Mouse (Mus musculus): ENCODE results near the gene Zfp60.

Zfp60 gene

DNA sequence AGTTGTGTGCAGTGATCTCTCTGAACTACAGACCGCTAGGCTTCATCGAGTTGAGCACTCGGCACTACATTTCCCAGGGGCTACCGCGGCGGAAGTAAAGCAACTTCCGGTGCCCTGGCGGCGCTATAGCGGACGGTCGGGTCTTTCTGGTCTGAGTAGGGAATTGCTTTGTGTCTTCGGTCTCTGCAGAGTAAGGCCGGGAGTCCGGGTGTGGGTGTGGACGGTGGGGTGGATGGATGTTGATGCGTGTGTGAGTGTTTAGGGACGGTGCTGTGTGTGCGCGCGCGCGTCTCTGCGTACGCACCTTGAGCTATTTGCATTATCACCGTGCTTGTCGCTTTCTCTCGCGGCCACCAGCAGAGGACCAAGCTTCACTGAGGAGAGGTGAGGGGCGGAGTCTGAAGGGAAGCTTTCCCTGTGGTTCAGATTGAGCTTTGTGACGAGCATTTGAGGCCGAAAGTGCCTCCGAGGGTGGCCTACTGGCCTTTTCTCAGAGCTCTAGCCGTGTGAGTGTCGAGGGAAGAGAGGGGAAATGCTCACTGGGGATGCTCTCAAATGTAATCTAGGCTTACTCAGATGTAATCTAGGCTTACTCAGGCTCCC is at the start of gene Zfp60:
Gene Zfp60 (plus strand): TSS at position 109 of the 603 bp plus-strand sequence.
- DNase-seq (ENCODE audit: low spot score in 2 of 2): peak; percentile 90 to 94

DNA sequence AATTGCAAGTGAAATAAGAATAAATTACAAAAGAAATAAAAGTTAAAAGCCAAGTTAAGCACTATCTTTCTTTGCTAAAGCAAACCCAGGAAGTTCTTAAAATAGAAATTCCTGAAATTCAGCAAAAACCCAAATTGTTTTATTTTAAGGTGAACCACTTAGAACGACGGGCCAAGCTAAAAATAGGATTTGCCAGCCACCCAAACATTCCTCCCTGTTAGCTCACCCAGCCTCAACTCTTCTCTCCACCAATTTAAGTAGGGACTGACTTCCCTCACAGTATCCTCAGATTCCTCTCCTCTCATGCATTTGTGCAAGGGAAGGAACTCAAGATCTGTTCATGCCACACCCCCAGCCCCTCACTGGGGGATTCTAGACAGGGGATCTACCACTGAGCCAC is 48.0 kb upstream of the Zfp60 start:
- no peak for DNase-seq (ENCODE audit: low spot score in 2 of 2)

DNA sequence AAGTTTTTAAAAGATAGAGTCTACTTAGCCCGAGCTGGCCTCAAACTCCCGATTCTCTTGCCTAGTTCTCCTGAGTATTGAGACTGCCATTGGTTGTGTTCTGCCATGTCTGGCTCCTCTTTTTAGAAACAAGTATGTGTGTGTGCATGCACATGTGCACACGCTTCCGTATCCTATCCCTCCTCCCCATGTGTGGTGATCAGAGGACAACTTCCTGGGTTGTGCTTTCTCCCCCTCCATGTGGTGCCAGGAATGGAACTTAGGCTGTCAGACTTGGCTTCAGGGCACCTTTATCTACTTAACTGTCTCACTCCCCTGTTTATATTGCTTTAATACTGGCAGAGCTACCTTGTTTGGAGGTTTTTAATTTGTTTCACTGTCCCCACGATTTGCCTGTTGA is 46.0 kb upstream of the Zfp60 start:
- no peak for DNase-seq (ENCODE audit: low spot score in 2 of 2)

DNA sequence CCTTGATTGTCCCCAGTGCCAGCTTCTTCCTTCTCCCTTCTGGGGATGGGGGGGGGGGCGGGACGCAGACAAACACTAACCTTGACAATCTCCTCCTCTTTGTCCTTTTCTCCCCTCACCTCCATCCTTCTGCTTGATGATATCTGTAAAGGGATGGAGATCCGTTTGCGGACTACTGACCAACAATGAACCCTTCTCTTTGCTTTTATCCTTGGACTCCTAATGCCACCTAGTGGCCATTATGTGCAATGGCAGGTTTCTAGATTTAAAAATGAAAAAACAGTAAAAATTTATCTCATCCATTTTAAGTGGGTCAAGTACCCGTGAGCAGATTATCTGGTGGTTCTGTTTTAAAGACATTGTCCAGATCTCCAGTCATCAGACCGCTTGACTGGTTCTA is 45.5 kb upstream of the Zfp60 start:
- DNase-seq (ENCODE audit: low spot score in 2 of 2): no peak

DNA sequence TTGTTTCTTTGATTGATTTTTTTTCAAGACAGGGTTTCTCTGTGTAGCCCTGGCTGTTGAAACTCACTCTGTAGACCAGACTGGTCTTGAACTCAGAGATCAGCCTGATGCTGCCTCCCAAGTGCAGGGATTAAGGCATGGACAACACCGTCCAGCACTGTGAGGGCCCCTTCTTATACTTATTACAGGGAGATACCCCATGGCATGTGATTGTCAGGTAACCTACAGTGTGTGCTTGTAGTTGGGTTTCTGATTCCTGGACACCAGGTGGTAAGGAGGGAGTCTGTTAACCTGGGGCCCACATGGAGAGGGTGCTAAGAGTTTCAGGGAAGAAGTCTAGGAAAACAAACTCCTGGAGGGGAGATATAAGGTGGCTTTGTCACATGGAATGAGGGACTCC is 44.1 kb upstream of the Zfp60 start:
- DNase-seq (ENCODE audit: low spot score in 2 of 2): no peak

DNA sequence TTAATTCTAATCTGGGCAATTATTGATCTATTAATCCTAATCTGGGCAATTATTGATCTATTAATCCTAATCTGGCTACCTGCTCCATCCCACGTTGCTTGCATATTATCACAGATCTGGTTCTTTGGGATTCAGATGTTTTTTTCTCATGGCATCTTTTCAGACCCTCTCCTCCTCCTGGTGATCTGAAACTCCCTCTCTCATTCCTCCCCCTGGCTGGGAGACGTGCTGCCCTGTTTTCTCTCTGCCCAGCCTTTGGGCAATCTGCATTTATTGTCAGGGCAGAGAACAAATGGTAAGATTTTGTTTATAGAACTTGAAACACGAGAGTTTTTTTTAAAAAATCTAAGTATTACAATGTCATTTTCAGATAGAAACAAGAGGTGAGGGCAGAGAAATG is 43.4 kb upstream of the Zfp60 start:
- DNase-seq (ENCODE audit: low spot score in 2 of 2): no peak

DNA sequence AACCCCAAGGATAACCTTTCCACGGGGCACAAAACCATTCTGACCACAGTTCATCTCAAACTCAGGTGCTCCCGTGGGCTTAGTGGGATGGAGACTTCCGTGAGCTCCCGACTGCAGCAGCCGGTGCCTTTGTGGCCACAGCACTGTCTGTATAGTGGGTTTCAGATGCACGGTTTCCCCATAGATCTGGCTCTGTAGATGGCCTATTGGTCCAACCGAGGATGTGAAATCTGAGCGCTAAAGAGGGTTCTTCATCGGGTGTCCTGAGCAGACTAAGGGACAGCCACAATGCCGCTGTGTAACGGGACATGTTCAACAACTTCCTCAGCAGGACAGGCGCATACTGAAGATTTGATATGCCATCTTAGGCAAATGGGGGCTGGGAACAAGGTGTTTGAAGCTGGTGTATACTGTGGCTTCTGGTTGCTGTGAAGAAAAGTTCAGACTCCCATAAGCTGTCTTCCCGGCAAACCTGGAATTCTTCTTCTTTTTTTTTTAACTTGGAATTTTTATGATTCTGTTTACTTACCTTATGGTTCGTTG is 42.9 kb upstream of the Zfp60 start:
- DNase-seq (ENCODE audit: low spot score in 2 of 2): no peak

DNA sequence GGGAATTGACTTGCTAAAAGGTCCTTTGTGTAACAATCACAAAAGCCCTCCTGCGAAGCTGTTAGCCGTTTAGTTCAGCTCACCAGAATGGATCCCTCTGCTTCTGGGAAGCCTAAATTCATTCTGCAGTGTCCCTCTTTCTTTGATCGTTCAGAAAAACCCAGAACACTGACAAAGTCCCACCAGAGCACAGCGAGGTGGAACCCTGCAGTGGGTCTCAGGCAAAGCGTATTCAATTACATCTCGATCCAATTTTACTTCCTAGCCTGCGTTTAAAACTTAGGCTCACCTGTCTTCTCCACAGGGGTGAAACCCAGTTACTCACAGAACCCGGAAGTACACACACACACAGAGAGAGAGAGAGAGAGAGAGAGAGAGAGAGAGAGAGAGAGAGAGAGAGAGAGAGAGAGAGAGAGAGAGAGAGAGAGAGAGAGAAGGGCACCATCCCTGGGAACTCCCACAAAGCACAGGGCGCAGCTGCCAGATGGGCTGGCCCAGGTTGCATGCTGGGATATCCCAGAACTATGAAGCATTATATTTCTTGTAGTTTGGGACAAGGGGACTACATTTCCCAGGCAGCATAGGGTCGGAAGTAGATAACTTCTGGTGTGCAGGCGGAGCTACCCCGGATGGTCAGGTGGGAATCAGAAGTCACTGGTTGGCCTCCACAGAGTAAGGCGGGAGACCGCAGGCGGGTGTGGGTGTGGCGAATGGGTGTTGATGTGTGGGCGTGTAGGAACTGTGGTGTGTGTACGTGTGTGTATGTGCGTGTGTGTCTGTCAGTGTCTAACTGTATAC is 42.2 kb upstream of the Zfp60 start, which contains the start of gene Zfp607b:
Gene Zfp607b (plus strand): TSS at position 526 of the 798 bp plus-strand sequence.
- peak; percentile 94 to 98 for DNase-seq (ENCODE audit: low spot score in 2 of 2)

DNA sequence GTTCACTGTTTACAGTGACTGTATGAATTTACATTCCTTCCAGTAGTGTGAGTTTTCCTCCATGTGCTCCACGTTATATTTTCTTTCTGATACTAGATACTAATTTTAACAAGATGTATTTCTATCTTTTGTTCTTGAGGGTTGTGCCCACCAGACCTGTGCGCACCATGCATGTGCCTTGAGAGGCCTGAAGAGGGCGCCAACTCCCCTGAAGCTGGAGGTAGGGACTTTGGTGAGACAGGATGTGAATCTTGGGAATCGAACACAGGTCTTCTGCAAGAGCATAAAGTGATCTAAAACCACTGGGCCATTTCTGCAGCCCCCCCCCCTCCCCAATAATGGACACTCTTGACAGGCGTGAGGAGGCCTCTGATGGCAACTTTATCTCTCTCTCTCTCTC is 40.1 kb upstream of the Zfp60 start:
- peak in 1 of 2 experiments; percentile 52 for DNase-seq (ENCODE audit: low spot score in 2 of 2)

DNA sequence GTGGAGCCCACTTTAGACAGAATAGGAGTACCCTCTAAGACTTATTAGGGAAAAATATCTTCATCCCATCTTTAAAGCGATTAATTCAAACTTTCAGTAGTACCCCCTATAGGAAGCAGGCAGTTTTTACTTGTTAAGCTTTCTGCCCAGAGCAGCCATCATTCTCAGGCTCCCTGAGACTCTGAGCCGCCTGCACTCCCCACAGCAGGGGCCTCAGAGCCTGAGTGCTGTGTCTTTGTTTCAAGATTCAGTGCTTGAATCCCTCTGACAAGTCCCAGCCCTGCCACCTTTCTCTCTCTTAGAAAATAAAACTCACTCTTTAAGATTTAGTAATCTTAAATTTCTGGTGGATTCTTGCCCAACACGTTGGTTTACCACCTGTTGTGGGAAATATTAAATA is 34.5 kb upstream of the Zfp60 start:
- DNase-seq (ENCODE audit: low spot score in 2 of 2): no peak

DNA sequence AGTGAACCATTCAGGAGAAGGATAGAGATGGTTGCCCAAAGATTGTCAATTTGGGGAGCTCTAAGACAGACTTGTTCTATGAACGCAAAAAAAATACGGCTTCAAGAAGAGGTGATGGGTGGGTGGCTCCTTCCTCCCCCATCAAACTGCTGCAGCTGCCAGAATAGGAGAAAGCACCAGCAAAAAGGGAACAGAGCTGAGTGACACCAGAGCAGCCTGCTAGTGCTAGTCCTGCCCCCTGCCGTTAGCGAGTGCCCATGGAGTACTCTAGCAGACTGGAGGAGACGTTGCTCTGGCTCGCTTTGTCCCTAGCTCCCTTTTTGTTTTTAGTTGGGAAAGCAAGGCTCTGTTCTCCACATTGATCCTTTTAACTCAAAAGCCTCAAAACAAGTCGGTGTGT is 20.8 kb upstream of the Zfp60 start:
- no peak for DNase-seq (ENCODE audit: low spot score in 2 of 2)

DNA sequence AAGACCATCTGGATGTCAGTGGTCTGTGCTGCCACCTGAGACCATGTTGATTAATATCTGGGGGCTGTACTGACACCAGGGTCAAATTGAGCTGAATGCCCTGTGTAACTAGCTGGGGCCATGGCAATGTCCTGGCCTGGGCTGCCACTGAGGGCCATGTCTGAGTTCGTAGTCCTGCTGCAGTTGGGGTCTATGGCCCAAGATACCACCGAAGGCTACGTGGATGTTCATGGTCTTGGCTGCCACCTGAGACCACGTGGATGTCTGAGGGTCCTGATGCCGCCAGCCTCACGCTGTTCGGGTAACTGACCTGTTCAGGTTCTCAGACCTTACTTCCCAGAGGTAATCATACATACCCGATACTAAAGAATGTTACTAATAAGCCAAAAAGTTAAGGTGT is 9.2 kb upstream of the Zfp60 start:
- no peak for DNase-seq (ENCODE audit: low spot score in 2 of 2)

DNA sequence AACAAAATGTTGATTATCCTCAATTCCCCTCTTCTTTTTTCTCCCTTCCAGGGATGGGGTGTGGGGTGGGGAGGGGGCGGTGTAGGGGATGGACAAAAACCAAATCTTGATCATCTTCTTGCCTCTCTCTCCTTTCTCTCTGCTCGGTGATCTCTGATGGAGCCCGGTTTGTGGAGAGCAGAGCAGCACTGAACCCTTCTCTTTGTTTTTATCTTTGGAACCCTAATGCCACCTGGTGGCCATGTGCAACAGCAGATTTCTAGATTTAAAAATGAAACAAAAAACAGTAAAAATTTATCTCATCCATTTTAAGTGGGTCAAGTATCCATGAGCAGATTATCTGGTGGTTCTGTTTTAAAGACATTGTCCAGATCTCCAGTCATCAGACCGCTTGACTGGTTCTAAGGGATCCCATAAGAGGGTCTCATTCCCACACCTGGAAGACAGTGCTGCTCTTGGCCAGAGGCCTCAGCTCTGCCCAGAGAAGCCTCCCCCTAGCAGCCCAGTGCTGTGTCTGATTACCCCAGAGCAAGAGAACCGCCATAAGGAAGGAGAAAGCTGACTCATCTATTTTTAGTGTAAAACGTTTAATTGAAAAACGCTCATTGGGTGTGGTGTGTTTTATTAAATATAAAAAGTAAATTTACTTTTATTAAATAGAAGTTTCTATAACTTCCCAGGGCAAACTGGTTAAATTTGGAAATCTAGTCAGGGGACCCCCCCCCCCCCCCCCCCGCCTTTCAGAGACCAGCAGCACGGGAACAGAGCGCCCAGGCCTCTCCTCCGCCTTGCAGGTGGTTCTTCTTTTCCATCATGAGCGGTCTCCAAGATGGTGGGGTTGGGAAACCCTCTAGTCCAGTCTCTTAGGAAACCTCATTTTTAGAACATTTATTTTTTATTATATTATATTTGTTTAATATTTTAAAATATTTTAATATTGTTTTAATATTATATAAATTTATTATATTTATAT is 5.3 kb upstream of the Zfp60 start:
- peak; percentile 57 to 65 for DNase-seq (ENCODE audit: low spot score in 2 of 2)

DNA sequence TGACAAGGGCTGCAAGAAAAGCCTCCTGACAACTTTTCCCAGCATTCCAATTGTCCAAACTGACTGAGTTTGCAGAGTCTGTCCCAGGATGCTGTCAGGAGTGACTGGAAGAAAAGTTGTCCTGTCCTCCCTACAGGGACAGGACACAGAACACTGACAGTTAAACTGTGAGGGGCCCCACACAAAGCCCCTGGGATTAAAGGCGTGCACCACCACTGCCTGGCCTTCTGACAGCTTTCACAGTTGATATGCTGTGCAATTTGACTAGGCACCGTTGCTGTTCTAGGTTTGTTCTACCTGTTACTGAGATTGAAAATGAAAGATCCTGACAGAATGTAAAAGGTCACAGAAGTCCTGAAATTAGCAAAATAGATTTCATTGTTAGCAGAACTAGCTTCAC is 3.7 kb upstream of the Zfp60 start:
- DNase-seq (ENCODE audit: low spot score in 2 of 2): no peak

DNA sequence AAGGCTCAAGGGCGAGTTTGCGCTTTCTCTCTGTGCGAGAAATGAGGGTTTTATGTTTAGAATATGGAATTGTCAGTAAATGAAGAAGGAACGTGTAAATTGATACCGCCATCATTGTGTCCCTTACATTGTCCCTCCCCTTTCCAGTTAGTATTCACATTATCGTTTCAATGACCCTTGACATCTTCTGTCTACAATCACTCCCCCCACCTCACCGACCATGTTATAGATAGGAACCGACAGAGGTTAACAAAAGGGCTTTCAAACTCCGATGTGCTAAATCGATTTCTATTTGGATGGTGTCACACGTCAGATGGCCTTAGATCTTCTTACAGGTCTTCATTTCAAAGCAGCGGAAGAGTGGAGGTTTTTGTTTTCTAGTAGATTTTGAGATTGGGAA is 757 bp downstream of the Zfp60 start:
- no peak for DNase-seq (ENCODE audit: low spot score in 2 of 2)

DNA sequence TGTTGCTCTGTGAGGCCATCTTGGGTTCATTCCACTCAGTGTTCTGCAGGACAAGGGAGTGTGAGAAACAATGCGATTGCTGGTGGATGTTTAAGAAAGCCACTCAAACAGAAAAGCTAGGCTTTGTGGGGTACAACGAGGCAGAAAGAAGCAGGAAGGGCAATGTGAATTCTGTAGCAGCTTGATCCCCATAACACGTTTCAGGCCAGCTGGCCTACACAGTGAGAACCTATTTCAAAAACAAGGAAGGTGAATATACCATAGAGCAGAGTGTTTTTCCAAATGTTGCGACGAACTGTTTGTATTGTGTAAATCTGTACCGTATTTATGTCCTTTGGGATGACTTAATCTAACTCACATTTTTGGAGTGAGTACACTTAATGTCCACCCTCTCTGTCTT is 1.3 kb downstream of the Zfp60 start:
- DNase-seq (ENCODE audit: low spot score in 2 of 2): no peak

DNA sequence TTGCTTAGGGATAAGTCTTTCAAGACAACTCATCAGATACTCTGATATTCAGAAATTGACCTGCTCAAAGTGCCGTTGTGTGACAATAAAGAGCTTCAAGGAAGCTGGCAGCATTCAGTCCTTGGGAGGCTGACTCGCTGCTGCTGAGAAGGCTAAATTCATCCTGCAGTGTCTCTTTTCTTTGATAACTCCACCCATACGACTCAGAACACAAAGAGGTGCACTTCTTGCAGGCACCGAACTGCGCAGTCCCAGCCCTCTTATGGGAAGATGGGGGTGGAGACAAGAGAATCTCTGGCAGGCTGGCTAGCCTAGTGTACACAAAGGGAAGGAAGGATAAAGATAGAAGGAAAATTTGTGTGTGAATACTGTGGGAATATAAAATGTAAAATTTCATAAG is 4.3 kb downstream of the Zfp60 start:
- no peak for DNase-seq (ENCODE audit: low spot score in 2 of 2)

DNA sequence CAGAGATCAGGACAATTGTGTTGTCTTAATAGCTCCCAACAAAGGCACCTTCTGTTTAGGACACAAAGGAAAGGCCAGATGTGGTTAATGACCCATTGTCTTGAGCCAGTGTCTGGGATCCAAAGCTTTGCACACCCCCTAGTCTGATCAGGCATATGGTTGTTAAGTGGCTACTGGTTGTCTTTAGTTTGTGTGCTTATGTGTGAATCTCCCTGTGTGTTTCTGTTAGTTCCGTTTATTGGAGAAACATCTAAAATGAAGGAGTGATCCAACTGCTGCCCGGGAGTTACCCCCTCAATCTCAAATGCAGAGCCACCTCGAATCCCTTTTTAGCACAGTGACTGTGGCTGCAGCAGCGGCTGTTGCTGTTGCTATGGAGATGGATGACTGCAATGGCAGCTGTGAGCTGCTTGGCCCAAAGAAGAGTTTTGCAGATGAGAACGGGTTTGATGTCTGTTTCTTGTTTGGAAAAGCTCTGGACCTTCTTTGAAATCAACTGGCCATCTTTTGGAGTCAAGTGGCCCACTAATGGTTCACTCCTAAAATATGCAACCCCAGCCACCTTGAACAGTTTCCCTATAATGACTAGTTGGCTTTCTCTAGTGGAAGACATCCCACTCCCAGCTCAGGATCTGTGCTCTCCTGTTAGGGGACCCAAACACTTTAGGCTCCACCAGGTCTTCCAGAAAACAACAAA is 25.3 kb downstream of the Zfp60 start:
- peak; percentile 59 to 70 for DNase-seq (ENCODE audit: low spot score in 2 of 2)

DNA sequence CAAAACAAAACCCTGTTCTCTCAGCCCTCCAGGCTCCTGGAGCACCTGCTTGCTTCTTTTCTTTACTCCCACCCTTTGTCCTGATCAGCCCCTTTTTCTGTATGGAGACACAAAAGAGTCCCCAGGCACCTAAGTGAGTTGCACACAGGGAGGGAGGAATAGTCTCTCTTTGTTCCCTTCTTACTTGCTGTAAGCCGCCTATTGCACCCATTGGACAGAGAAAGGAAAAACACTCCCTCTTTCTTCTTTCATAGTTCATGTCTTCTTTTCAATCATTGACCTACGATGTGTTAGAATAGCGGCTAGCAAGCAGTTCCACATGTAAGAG is 25.8 kb downstream of the Zfp60 start:
- no peak for DNase-seq (ENCODE audit: low spot score in 2 of 2)

DNA sequence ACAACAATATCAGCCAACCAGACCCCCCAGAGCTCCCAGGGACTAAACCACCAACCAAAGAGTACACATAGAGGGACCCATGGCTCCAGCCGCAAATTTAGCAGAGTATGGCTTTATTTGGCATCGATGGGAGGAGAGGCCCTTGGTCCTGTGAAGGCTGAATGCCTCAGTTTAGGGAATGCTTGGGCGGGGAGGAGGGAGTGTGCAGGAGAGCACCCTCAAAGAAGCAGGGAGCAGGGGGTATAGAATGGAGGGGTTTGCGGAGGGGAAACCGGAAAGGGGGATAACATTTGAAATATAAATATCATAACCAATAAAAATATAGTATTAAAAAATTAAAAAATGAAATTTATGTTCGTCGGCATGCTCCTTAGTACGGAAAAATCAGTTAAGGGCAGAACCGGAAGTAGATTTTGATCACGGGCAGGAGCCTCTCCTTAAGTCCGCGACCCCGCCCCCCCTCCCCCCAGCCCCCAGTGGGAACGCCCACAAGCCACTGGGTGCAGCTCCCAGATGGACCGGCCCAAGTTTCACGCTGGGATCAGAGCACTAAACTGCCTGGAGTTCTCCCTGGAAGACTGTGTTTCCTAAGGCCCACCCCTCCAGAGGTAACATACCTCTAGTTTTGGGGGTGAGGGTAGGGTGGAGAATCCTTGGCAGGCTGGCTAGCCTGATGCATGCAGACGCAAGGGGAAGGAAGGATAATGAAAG is 34.1 kb downstream of the Zfp60 start:
- no peak for DNase-seq (ENCODE audit: low spot score in 2 of 2)

DNA sequence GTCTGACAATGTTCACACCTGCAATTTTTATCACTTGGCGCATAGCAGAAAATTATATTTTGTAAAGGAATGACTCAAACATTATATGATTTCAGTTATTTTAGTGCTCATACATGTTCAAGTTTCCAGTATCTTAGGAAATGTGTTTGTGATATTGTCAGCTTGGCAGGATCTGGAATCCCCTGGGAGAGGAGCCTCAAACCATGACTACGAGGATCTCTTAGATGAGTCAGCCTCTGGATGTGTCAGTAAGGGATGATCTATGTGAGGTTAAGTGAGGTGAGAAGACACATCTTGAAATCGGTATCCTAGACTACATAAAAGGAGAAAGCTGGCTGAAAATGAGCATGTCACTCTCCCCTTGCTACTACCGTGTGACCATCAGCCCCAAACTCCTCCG is 58.1 kb downstream of the Zfp60 start:
- DNase-seq (ENCODE audit: low spot score in 2 of 2): no peak

Measured in right cerebral cortex, postnatal 10 days (tissue).